Mouse (Mus musculus): ENCODE data around the gene Ube2q1.

The Ube2q1 gene

DNA sequence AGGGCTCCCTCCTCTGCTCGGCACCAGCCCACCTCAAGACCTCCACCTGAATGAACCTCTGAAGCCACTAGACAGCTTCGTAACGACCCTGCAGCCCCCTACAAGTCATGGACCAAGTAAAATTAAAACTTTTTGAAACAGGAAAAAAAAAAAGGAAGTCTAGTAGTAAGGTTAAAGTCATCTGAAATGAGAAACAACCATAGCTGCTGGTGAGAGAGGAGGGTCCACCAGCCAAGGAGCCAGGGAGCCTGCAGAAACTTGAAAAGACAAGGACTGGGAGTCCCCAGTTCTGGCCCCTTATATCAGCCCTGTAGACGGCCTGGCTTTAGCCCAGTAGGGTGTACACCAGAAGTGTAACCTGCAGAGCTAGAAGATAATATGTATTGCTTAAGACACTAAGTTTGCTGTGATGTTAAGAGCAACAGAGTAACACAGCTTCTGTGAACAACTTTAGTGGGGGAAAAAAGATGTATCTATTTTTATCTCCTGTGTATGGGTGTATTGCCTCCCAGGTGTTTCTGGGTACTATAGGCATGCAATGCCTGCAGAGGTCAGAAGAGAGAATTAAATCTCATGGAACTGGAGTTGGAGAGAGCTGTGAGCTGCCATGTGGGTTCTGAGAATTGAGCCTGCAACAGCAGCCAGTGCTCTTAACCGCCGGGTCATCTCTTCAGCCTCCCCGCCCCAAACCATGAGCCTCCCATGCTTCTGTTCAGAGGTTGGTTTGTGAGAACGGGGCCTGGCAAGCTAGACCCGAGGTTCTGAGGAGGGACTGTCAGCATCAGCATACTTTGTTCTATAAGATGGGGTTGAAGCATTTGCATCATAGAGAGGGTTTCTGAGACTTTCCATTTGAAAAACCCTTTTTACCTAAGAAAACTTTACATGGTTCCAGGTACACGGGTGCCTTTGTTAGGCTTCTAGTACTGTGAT, 48.4 kb downstream of the Ube2q1 start:
- DNase-seq, result no peak

GRCm38 (mm10) chr3:89823594-89823993, 50.2 kb downstream of the Ube2q1 start:
- no peak for DNase-seq

DNA sequence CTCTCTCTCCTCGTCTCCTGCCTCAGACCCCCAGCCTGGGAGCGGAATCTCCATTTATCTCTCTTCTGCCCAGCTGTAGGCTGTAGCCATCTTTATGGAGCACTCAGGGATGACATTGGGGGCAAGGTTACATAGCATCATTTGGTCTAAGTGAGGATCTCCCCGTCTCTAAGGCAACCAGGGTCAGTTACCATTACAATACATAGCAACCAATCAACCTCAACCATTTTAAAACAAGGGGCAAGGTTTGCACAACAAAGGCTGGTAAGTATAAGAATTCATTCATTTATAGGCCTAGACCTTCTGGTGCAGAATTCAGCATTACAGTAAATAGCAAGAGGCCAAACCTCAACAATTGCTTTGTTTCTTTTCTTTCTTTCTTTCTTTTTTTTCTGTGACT, 52.9 kb downstream of the Ube2q1 start:
- no peak for DNase-seq

GRCm38 (mm10) chr3:89830815-89831591, 57.6 kb downstream of the Ube2q1 start, which contains the start of gene She:
Gene She (plus strand): TSS chr3:89831370.
- peak; percentile 76 for DNase-seq
